Mouse (Mus musculus) forebrain, embryonic 11.5 days (tissue): ENCODE measurements around the gene Ppm1b. TPM values are rescaled to one million over a fixed set of nuclear protein-coding genes. Genes with fewer than 3 reads are reported as not detected.

Source experiments
- ATAC-seq: fragments of 200-750 bp; cut with Nextera tagmentation; replicated peaks from 2 replicates; pipeline ENCODE4 v1.8.0; 2017; ENCODE audit warnings: moderate TSS enrichment; ENCODE audit not compliant: low FRiP score
- DNase-seq: peaks from one replicate; pipeline ENCODE4 v3.0.0-alpha.2; 2017; ENCODE audit warnings: low spot score
- H3K27ac ChIP-seq: fragments of 300-500 bp; sonication (generic); 2 replicates; pipeline ENCODE4 v1.5.1; 2014; ENCODE audit warnings: low read depth, low read length
- H3K27me3 ChIP-seq: fragments of 300-500 bp; sonication (generic); 2 replicates; pipeline ENCODE4 v1.6.1; 2014; ENCODE audit warnings: mild to moderate bottlenecking, low read length, mixed read lengths; ENCODE audit not compliant: control insufficient read depth, insufficient read depth
- H3K36me3 ChIP-seq: fragments of 300-500 bp; sonication (generic); 2 replicates; pipeline ENCODE4 v1.6.1; 2014; ENCODE audit warnings: mild to moderate bottlenecking, low read length, moderate library complexity, mixed read lengths; ENCODE audit not compliant: control insufficient read depth, insufficient read depth
- H3K4me1 ChIP-seq: fragments of 300-500 bp; sonication (generic); replicated peaks from 2 replicates; pipeline ENCODE4 v1.6.1; 2014; ENCODE audit warnings: low read length, mixed read lengths; ENCODE audit not compliant: control insufficient read depth, insufficient read depth
- H3K4me2 ChIP-seq: fragments of 300-500 bp; sonication (generic); 2 replicates; pipeline ENCODE4 v1.6.1; 2014; ENCODE audit warnings: low read depth, mild to moderate bottlenecking, low read length, moderate library complexity, mixed read lengths; ENCODE audit not compliant: severe bottlenecking
- H3K4me3 ChIP-seq: fragments of 300-500 bp; sonication (generic); 2 replicates; pipeline ENCODE4 v1.5.1; 2014; ENCODE audit warnings: low read depth, low read length
- H3K9ac ChIP-seq: fragments of 300-500 bp; sonication (generic); 2 replicates; pipeline ENCODE4 v1.6.1; 2014; ENCODE audit warnings: low read length
- H3K9me3 ChIP-seq: fragments of 300-500 bp; sonication (generic); 2 replicates; pipeline ENCODE4 v1.6.1; 2016; ENCODE audit warnings: low read length, mixed read lengths; ENCODE audit not compliant: control insufficient read depth
- WGBS: fragments of 180-500 bp; shearing (Covaris S2); extraction: QIAGEN DNeasy Blood & Tissue Kit; methylation state at CpG from one replicate; pipeline ENCODE4 v1.1.7; 2014; 5-methylcytosine and 5-hydroxymethylcytosine counted together
- polyA plus RNA-seq: library from polyadenylated mRNA; unstranded; fragments of >200 nt; fragmentation: Nextera tagmentation; extraction: Ambion mirVana; gene quantifications from 2 replicates; pipeline ENCODE4 v1.2.1, GENCODE M21; 2014

The Ppm1b gene
- polyA plus RNA-seq, 1 experiment from 2014 or later: 94.7 TPM

DNA sequence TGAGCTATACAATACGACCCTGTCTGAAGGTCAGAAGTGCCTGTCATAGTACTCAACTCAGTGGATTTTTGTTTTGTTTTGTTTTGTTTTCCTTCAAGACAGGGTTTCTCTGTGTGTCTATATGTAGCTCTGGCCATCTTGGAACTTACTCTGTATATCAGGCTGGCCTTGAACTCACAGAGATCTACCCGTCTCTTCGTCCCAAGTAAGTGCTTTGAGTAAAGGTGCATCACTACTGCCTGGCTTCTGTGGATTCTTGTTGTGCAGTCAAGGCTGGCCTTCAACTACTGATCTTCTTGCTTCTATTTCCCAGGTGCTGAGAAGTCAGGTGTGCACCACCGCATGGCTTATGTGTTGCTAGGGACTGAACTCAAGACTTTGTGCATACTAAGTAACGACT, 4.0 kb upstream of the Ppm1b start:
- no peak for DNase-seq
- 94% methylated on average over 5 of the region's 5 CpGs for WGBS
- Histone ChIP-seq H3K27ac (no peak overlapping the region), H3K4me3 (no peak overlapping the region), H3K9me3 (no peaks in the 10 kb centered on the region), H3K9ac (no peak overlapping the region), H3K36me3 (no peaks in the 10 kb centered on the region), H3K27me3 (no peaks in the 10 kb centered on the region), H3K4me2 (no peak overlapping the region), H3K4me1 (no peaks in the 10 kb centered on the region; the same call in 1 of the 2 replicates)
- no peak for ATAC-seq

- DNase-seq: no peak
- Histone ChIP-seq H3K9ac (no peak overlapping the region), H3K27me3 (no peaks in the 10 kb centered on the region), H3K4me3 (no peak overlapping the region), H3K4me2 (no peak overlapping the region), H3K9me3 (no peaks in the 10 kb centered on the region), H3K27ac (no peak overlapping the region), H3K4me1 (no peaks in the 10 kb centered on the region; the same call in 1 of the 2 replicates), H3K36me3 (no peaks in the 10 kb centered on the region)
- ATAC-seq: no peak
- WGBS: 90% methylated on average over 5 of the region's 5 CpGs
These were observed 2.8 kb upstream of the Ppm1b start for GRCm38 (mm10) chr17:84953776-84954175.

- H3K27ac ChIP-seq: no peak overlapping the region
- DNase-seq (no peak), ATAC-seq (no peak)
- H3K9me3 ChIP-seq: no peaks in the 10 kb centered on the region
- H3K4me1 ChIP-seq: no peaks in the 10 kb centered on the region; the same call in 1 of the 2 replicates
- 95% methylated on average over 5 of the region's 5 CpGs for WGBS
- H3K4me3 ChIP-seq: no peak overlapping the region
- no peaks in the 10 kb centered on the region for H3K36me3 ChIP-seq
- no peaks in the 10 kb centered on the region for H3K27me3 ChIP-seq
- no peak overlapping the region for H3K4me2 ChIP-seq
- H3K9ac ChIP-seq: no peak overlapping the region
These were observed 1.7 kb upstream of the Ppm1b start for GRCm38 (mm10) chr17:84954881-84955280.

DNA sequence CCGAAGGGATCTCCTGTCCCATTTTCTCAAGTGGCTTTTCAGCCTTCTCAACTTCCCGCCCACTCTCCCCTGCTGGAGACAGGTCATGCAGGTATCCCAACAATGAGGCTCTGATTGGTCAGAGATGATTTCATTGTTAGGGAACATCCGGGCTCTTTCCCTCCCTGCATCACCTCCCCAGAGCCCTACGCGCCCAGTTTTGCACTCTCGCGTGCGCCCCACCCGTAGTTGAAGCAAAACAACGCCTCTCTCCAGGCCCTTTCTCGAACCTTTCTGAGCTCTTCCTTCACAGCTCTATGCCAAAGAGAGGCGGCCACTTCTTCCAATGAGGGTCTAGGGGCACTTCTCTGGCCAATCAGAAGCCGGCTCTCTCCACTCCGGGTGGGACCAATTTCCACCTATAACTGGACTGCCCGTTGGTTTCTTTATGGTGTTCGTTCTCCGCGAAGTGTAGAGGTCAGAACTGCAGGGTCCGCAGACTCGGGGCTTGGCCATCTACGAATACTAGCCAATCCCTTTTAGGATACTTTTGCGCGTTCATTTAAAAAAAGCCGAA, 468 bp downstream of the Ppm1b start:
- no peaks in the 10 kb centered on the region for H3K36me3 ChIP-seq
- peak overlapping the region; percentile 64 for H3K4me2 ChIP-seq
- peak overlapping the region; percentile 93 for H3K27ac ChIP-seq
- H3K4me1 ChIP-seq: peaks cover 3% of the 10 kb centered on the region; the same call in 1 of the 2 replicates
- peak overlapping the region; percentile 95 for H3K4me3 ChIP-seq
- WGBS: under 1% methylated on average over 24 of the region's 24 CpGs
- H3K27me3 ChIP-seq: no peaks in the 10 kb centered on the region
- no peaks in the 10 kb centered on the region for H3K9me3 ChIP-seq
- peak; percentile 91 for DNase-seq
- H3K9ac ChIP-seq: peak overlapping the region; percentile 56
- peak; percentile 90 for ATAC-seq

- H3K4me3 ChIP-seq: peak overlapping the region; percentile 95
- H3K36me3 ChIP-seq: no peaks in the 10 kb centered on the region
- peak overlapping the region; percentile 93 for H3K27ac ChIP-seq
- H3K4me2 ChIP-seq: peak overlapping the region; percentile 64
- peak; percentile 99 for ATAC-seq
- no peaks in the 10 kb centered on the region for H3K9me3 ChIP-seq
- peaks cover 3% of the 10 kb centered on the region; the same call in 1 of the 2 replicates for H3K4me1 ChIP-seq
- peak overlapping the region; percentile 93 for H3K9ac ChIP-seq
- no peaks in the 10 kb centered on the region for H3K27me3 ChIP-seq
- WGBS: under 1% methylated on average over 51 of the region's 55 CpGs
- peak; percentile 99 for DNase-seq
These were observed 1.1 kb downstream of the Ppm1b start for GRCm38 (mm10) chr17:84957487-84958259.

DNA sequence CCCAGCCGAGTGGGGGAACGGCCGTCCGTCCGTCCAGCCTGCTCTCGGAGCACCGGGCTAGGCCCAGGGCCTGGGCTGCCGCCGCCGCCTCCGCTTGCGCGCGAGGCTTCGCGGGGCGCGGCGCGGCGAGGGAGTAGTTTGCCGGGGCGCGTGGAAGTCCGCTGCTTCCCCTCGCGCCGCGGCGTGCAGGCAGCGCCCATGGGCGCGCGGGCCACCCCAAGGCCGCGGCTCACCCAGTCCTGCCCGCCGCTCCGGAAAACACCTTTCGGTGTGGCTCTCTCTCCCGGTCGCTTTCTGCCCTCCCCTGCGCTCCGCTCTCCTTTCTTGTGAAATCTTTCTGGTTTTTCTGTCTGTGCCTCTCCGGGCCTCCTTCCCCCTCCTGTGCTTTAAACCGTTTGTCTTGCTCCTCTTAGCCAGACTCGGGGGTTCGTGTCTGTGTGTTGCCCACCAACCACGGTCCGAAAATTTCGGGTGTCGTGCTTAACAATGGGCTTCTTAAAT, 1.9 kb downstream of the Ppm1b start:
- no peak for DNase-seq
- Histone ChIP-seq H3K4me3 (peak overlapping the region; percentile 95), H3K27me3 (no peaks in the 10 kb centered on the region), H3K4me1 (peaks cover 3% of the 10 kb centered on the region; the same call in 1 of the 2 replicates), H3K9me3 (no peaks in the 10 kb centered on the region), H3K4me2 (peak overlapping the region; percentile 54), H3K9ac (peak overlapping the region; percentile 93), H3K27ac (peak overlapping the region; percentile 83), H3K36me3 (no peaks in the 10 kb centered on the region)
- under 1% methylated on average over 50 of the region's 52 CpGs for WGBS
- no peak for ATAC-seq

- H3K4me2 ChIP-seq: peak overlapping the region; percentile 54
- no peaks in the 10 kb centered on the region for H3K27me3 ChIP-seq
- H3K4me3 ChIP-seq: peak overlapping the region; percentile 95
- peaks cover 3% of the 10 kb centered on the region; the same call in 1 of the 2 replicates for H3K4me1 ChIP-seq
- no peak for ATAC-seq
- no peak for DNase-seq
- H3K27ac ChIP-seq: no peak overlapping the region
- 32% methylated on average over 6 of the region's 6 CpGs for WGBS
- H3K9me3 ChIP-seq: no peaks in the 10 kb centered on the region
- peak overlapping the region; percentile 93 for H3K9ac ChIP-seq
- H3K36me3 ChIP-seq: no peaks in the 10 kb centered on the region
These were observed 2.6 kb downstream of the Ppm1b start for GRCm38 (mm10) chr17:84958986-84959664.

DNA sequence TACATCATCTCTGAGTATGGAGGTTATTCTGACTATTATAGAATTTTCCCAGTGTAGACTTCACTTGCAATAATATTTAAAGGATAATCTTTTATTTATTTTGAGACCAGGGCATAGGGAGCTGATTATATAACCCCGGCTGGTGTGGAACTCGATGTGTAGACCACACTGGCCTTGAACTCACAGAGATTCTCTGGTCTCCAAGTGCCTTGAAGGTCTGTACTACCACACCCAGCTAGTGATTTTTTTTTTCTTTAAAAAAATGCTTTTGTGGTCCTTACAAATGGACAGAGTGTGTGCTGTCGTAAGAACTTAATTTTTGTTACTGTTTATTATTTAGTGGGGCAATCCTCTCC, 3.1 kb downstream of the Ppm1b start:
- H3K4me3 ChIP-seq: peak overlapping the region; percentile 95
- H3K4me2 ChIP-seq: peak overlapping the region; percentile 54
- WGBS: 70% methylated on average over 3 of the region's 3 CpGs
- ATAC-seq (no peak), DNase-seq (no peak)
- peaks cover 3% of the 10 kb centered on the region; the same call in 1 of the 2 replicates for H3K4me1 ChIP-seq
- H3K9ac ChIP-seq: no peak overlapping the region
- H3K27me3 ChIP-seq: no peaks in the 10 kb centered on the region
- H3K9me3 ChIP-seq: no peaks in the 10 kb centered on the region
- no peak overlapping the region for H3K27ac ChIP-seq
- no peaks in the 10 kb centered on the region for H3K36me3 ChIP-seq
